Mouse (Mus musculus) ovary, postnatal 36 days (tissue): Measurements from ENCODE around the gene Npff.

Experiments used
- DNase-seq: peaks from one replicate; pipeline ENCODE4 v3.0.0; 2022; ENCODE audit warnings: low spot score, mixed read lengths

Npff gene

GRCm38 (mm10) chr15:102524892-102525485, at the start of gene Npff:
Gene Npff, minus strand, starts transcription at chr15:102524942.
- DNase-seq, result peak; percentile 66

- no peak for DNase-seq
Measured at GRCm38 (mm10) chr15:102572081-102572480, 47.3 kb upstream of the Npff start.

GRCm38 (mm10) chr15:102567849-102568248, 43.1 kb upstream of the Npff start:
- no peak for DNase-seq

- DNase-seq, result no peak
Measured at GRCm38 (mm10) chr15:102563681-102564080, 38.9 kb upstream of the Npff start.

- DNase-seq, result no peak
Measured at GRCm38 (mm10) chr15:102563061-102563460, 38.3 kb upstream of the Npff start.

- no peak for DNase-seq
Measured at GRCm38 (mm10) chr15:102562491-102562890, 37.7 kb upstream of the Npff start.

GRCm38 (mm10) chr15:102557580-102557979, 32.8 kb upstream of the Npff start:
- no peak for DNase-seq

GRCm38 (mm10) chr15:102555581-102555980, 30.8 kb upstream of the Npff start:
- no peak for DNase-seq

GRCm38 (mm10) chr15:102552599-102552998, 27.9 kb upstream of the Npff start:
- no peak for DNase-seq

GRCm38 (mm10) chr15:102547478-102547877, 22.7 kb upstream of the Npff start:
- no peak for DNase-seq

- DNase-seq, result peak; percentile 37
Measured at GRCm38 (mm10) chr15:102546677-102547427, 22.1 kb upstream of the Npff start.

- DNase-seq, result no peak
Measured at GRCm38 (mm10) chr15:102546246-102546645, 21.5 kb upstream of the Npff start.

- no peak for DNase-seq
Measured at GRCm38 (mm10) chr15:102544801-102545200, 20.1 kb upstream of the Npff start.

- DNase-seq, result no peak
Measured at GRCm38 (mm10) chr15:102533926-102534325, 9.2 kb upstream of the Npff start.

- no peak for DNase-seq
Measured at GRCm38 (mm10) chr15:102532106-102532900, 7.6 kb upstream of the Npff start.

- DNase-seq, result no peak
Measured at GRCm38 (mm10) chr15:102531586-102531985, 6.8 kb upstream of the Npff start.

GRCm38 (mm10) chr15:102530566-102530965, 5.8 kb upstream of the Npff start:
- DNase-seq, result no peak

GRCm38 (mm10) chr15:102528396-102528795, 3.7 kb upstream of the Npff start:
- DNase-seq, result no peak

GRCm38 (mm10) chr15:102527936-102528335, 3.2 kb upstream of the Npff start:
- no peak for DNase-seq

- no peak for DNase-seq
Measured at GRCm38 (mm10) chr15:102526111-102527002, 1.6 kb upstream of the Npff start.

- DNase-seq, result no peak
Measured at GRCm38 (mm10) chr15:102521480-102521879, 3.3 kb downstream of the Npff start.

GRCm38 (mm10) chr15:102520416-102520815, 4.3 kb downstream of the Npff start:
- no peak for DNase-seq
